Mouse (Mus musculus): ENCODE data around the gene Cntnap2. TPM values are rescaled to one million over a fixed set of nuclear protein-coding genes. Genes with fewer than 3 reads are reported as not detected.
A peak's percentile ranks its signal among the peaks of the same experiment; 100 is the strongest.

Cntnap2 gene
- polyA plus RNA-seq, 1 experiment from 2014 or later = 48.2 TPM

DNA sequence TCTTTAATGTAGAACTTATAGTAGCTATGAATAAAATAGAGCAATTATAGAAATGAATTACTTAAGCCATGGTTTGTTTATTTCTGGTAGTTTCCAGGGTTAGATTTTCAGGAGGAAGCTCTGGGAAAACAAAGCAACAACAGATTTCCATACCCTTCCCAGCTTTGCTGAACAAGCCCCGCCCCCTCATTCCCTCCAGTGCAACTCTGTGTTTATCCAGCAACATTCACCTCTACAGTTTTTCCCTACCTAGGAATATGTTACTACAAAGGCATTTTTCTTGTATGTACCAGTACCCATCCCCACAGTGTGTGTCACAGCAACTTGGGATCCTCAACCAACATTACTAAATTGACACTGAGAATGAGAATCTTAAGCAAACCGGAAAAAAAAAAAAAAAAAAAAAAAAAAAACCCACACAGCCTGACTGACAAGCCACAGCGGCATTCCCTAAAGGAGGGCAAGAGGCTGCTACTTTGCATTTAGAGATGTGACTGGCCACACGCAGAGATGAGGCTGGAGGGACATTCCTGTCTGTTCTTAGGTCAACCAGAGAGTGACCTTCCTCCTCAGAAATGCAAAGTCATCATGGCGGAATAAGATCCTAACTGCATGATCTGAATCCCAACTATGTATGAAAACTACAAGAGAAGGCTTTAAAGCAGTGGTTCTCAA, 2260.3 kb downstream of the Cntnap2 start:
- WGBS = 13% methylated on average over 5 of the region's 5 CpGs
- H3K27ac ChIP-seq (ENCODE audit: low read depth, low read length) = no peak overlapping the region
- H3K27me3 ChIP-seq (replicated peaks; ENCODE audit: control insufficient read depth, insufficient read depth, low read length) = no peaks in the 10 kb centered on the region
- no peak overlapping the region for H3K4me3 ChIP-seq (ENCODE audit: low read length)
- H3K9me3 ChIP-seq (ENCODE audit: control insufficient read depth, low read length) = no peaks in the 10 kb centered on the region
- ATAC-seq = peak; percentile 49; the same call in 1 of the 2 replicates
- peaks cover 12% of the 10 kb centered on the region for H3K4me1 ChIP-seq (ENCODE audit: control insufficient read depth, insufficient read depth, low read depth, low read length)
- no peak overlapping the region for H3K9ac ChIP-seq (ENCODE audit: low read depth, low read length)
- H3K4me2 ChIP-seq (ENCODE audit: low read length) = peak overlapping the region; percentile 42
- no peaks in the 10 kb centered on the region for H3K36me3 ChIP-seq (ENCODE audit: control insufficient read depth, insufficient read depth, low read length)

- Histone ChIP-seq H3K27ac (ENCODE audit: low read depth, low read length) (no peak overlapping the region), H3K4me1 (ENCODE audit: control insufficient read depth, insufficient read depth, low read depth, low read length) (peaks cover 8% of the 10 kb centered on the region), H3K4me3 (ENCODE audit: low read length) (no peak overlapping the region), H3K9ac (ENCODE audit: low read depth, low read length) (no peak overlapping the region), H3K9me3 (ENCODE audit: control insufficient read depth, low read length) (no peaks in the 10 kb centered on the region), H3K36me3 (ENCODE audit: control insufficient read depth, insufficient read depth, low read length) (no peaks in the 10 kb centered on the region), H3K4me2 (ENCODE audit: low read length) (no peak overlapping the region), H3K27me3 (replicated peaks; ENCODE audit: control insufficient read depth, insufficient read depth, low read length) (no peaks in the 10 kb centered on the region)
- 62% methylated on average over 5 of the region's 5 CpGs for WGBS
- ATAC-seq = no peak
These were observed 2264.1 kb downstream of the Cntnap2 start for GRCm38 (mm10) chr6:47323169-47323835.

DNA sequence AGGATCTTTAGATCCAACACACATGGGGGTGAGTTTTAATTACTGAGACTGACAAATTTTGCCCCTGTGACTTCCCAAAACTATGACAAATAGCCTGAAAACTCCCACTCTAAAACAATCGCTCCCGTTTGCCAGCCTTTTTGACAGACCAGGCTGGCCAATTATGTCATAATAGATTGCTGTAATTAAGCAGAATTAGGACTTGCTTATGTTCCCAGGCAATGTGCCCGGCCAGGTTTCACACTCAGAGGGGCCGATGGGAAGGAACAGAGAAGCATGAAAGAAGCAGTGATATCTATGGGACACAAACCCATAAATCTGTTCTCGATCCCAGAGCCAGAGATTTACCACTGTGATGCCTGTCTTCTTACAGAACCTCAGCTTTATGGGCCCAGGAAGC, 2264.7 kb downstream of the Cntnap2 start:
- Histone ChIP-seq H3K4me2 (ENCODE audit: low read length) (no peak overlapping the region), H3K4me1 (ENCODE audit: control insufficient read depth, insufficient read depth, low read depth, low read length) (peaks cover 4% of the 10 kb centered on the region)

GRCm38 (mm10) chr6:47328281-47328680, 2269.1 kb downstream of the Cntnap2 start:
- Histone ChIP-seq H3K27me3 (replicated peaks; ENCODE audit: control insufficient read depth, insufficient read depth, low read length) (no peaks in the 10 kb centered on the region), H3K9ac (ENCODE audit: low read depth, low read length) (no peak overlapping the region), H3K4me3 (ENCODE audit: low read length) (no peak overlapping the region), H3K4me2 (ENCODE audit: low read length) (no peak overlapping the region), H3K27ac (ENCODE audit: low read depth, low read length) (no peak overlapping the region), H3K36me3 (ENCODE audit: control insufficient read depth, insufficient read depth, low read length) (no peaks in the 10 kb centered on the region), H3K9me3 (ENCODE audit: control insufficient read depth, low read length) (no peaks in the 10 kb centered on the region), H3K4me1 (ENCODE audit: control insufficient read depth, insufficient read depth, low read depth, low read length) (no peaks in the 10 kb centered on the region)
- 81% methylated on average over 3 of the region's 3 CpGs for WGBS
- ATAC-seq = no peak

More for the DNA sequence above, 2264.7 kb downstream of the Cntnap2 start:
- Histone ChIP-seq H3K27ac (ENCODE audit: low read depth, low read length) (no peak overlapping the region), H3K4me3 (ENCODE audit: low read length) (no peak overlapping the region), H3K27me3 (replicated peaks; ENCODE audit: control insufficient read depth, insufficient read depth, low read length) (no peaks in the 10 kb centered on the region), H3K36me3 (ENCODE audit: control insufficient read depth, insufficient read depth, low read length) (no peaks in the 10 kb centered on the region), H3K9me3 (ENCODE audit: control insufficient read depth, low read length) (no peaks in the 10 kb centered on the region), H3K9ac (ENCODE audit: low read depth, low read length) (no peak overlapping the region)
- WGBS = 57% methylated on average over 5 of the region's 5 CpGs
- ATAC-seq = no peak

DNA sequence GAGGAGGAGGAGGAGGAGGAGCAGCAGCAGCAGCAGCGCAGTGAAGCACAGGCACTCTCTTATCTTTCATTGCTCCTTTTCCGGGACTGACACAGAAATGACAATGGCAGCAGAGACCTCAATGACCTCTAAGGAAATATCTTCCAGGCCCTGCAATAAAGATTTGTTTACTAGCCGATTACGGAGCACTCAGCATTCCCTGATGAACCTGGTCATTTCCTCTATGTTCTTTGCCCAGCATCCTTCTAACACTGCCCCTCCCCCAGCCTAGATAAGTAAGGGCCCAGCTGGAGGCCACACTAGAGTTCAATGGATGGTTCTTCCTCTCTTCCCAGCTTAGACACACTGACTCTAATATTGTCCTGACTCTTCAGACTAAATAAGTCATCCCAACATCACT, 2270.1 kb downstream of the Cntnap2 start:
- 41% methylated on average over 4 of the region's 4 CpGs for WGBS
- no peaks in the 10 kb centered on the region for H3K9me3 ChIP-seq (ENCODE audit: control insufficient read depth, low read length)
- H3K27ac ChIP-seq (ENCODE audit: low read depth, low read length) = no peak overlapping the region
- no peaks in the 10 kb centered on the region for H3K4me1 ChIP-seq (ENCODE audit: control insufficient read depth, insufficient read depth, low read depth, low read length)
- H3K9ac ChIP-seq (ENCODE audit: low read depth, low read length) = no peak overlapping the region
- ATAC-seq = no peak
- no peaks in the 10 kb centered on the region for H3K27me3 ChIP-seq (replicated peaks; ENCODE audit: control insufficient read depth, insufficient read depth, low read length)
- no peaks in the 10 kb centered on the region for H3K36me3 ChIP-seq (ENCODE audit: control insufficient read depth, insufficient read depth, low read length)
- H3K4me3 ChIP-seq (ENCODE audit: low read length) = no peak overlapping the region
- H3K4me2 ChIP-seq (ENCODE audit: low read length) = no peak overlapping the region

DNA sequence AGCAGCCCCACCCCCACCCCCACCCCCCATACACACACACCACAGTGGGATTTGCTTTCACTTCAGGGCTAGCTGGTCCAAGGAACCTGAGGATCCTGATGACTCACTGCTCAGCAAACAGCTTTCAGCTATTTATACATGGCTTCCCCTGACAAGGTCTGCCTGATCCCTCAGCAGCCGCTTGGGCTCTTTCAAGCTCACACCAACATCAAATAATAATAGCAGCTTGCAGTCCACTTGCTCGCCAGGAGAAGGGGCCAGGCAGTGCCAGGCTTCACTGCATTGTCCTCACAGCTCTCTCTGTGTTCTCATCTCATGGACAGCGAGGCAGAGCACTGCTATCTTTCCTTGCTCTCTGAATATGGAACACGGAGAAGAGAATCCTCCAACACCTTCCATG, 2273.9 kb downstream of the Cntnap2 start:
- no peaks in the 10 kb centered on the region for H3K36me3 ChIP-seq (ENCODE audit: control insufficient read depth, insufficient read depth, low read length)
- ATAC-seq = no peak
- H3K9ac ChIP-seq (ENCODE audit: low read depth, low read length) = no peak overlapping the region
- 42% methylated on average over 4 of the region's 4 CpGs for WGBS
- H3K27me3 ChIP-seq (replicated peaks; ENCODE audit: control insufficient read depth, insufficient read depth, low read length) = no peaks in the 10 kb centered on the region
- no peak overlapping the region for H3K4me2 ChIP-seq (ENCODE audit: low read length)
- no peaks in the 10 kb centered on the region for H3K4me1 ChIP-seq (ENCODE audit: control insufficient read depth, insufficient read depth, low read depth, low read length)
- no peak overlapping the region; the same call in 1 of the 2 replicates for H3K27ac ChIP-seq (ENCODE audit: low read depth, low read length)
- H3K4me3 ChIP-seq (ENCODE audit: low read length) = no peak overlapping the region
- no peaks in the 10 kb centered on the region for H3K9me3 ChIP-seq (ENCODE audit: control insufficient read depth, low read length)

DNA sequence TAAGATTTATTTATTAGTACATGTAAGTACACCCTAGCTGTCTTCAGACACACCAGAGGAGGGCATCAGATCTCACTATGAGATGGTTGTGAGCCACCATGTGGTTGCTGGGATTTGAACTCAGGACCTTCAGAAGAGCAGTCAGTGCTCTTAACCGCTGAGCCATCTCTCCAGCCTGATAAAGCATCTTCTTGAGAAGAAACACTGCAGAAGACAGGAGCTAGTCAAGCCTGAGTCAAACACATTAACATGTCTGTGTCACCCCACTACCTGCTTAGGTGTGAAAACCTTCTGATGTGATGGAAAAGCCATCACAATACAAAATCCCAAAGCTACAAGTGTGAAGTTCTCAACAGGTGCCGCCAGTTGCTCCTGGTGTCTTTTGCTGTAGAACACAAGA, 2275.2 kb downstream of the Cntnap2 start:
- no peaks in the 10 kb centered on the region for H3K27me3 ChIP-seq (replicated peaks; ENCODE audit: control insufficient read depth, insufficient read depth, low read length)
- no peak overlapping the region for H3K27ac ChIP-seq (ENCODE audit: low read depth, low read length)
- no peak overlapping the region for H3K9ac ChIP-seq (ENCODE audit: low read depth, low read length)
- no peak overlapping the region for H3K4me2 ChIP-seq (ENCODE audit: low read length)
- no peak for ATAC-seq
- no peaks in the 10 kb centered on the region for H3K9me3 ChIP-seq (ENCODE audit: control insufficient read depth, low read length)
- no peak overlapping the region for H3K4me3 ChIP-seq (ENCODE audit: low read length)
- H3K4me1 ChIP-seq (ENCODE audit: control insufficient read depth, insufficient read depth, low read depth, low read length) = no peaks in the 10 kb centered on the region
- WGBS = 91% methylated on average over 2 of the region's 2 CpGs
- H3K36me3 ChIP-seq (ENCODE audit: control insufficient read depth, insufficient read depth, low read length) = no peaks in the 10 kb centered on the region

DNA sequence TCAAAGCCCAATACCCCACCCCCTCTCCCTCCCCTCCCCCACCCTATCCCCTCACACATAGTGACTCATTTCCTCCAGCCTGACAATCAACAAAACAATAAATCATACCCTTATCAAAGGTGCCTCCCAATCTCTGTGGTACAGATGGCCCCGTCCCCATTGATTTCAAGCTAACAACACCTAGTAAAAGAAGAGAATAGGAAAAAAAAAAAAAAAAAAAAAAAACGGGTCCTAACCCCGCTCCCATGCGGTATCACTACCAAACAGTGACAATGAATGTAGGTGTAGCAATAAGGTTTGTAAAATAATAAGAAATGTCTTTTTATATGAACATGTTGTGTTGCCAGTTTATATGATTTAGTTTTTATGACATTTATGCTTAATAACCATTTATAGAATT, 2278.1 kb downstream of the Cntnap2 start:
- Histone ChIP-seq H3K36me3 (ENCODE audit: control insufficient read depth, insufficient read depth, low read length) (no peaks in the 10 kb centered on the region), H3K27ac (ENCODE audit: low read depth, low read length) (no peak overlapping the region), H3K4me2 (ENCODE audit: low read length) (no peak overlapping the region), H3K9me3 (ENCODE audit: control insufficient read depth, low read length) (no peaks in the 10 kb centered on the region), H3K4me1 (ENCODE audit: control insufficient read depth, insufficient read depth, low read depth, low read length) (no peaks in the 10 kb centered on the region), H3K27me3 (replicated peaks; ENCODE audit: control insufficient read depth, insufficient read depth, low read length) (no peaks in the 10 kb centered on the region), H3K9ac (ENCODE audit: low read depth, low read length) (no peak overlapping the region), H3K4me3 (ENCODE audit: low read length) (no peak overlapping the region)
- 86% methylated on average over 4 of the region's 4 CpGs for WGBS
- no peak for ATAC-seq

DNA sequence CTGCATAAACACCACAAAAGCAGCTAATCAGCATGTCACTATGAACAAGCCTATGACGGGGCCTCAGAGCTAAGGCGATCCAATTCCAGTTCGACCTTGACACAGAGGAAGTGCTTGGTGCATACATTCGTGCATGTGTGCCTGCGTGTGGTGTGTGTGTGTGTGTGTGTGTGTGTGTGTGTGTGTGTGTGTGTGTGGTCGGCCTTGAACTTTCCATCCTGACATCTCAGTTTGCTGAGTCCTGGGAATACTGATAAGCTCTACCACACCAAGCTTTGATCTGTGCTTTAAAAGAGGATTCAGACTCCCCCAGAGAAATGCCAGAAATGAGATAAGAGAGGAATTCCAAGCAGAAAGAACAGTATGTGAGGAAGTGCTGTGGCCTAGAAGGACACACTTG, 2279.0 kb downstream of the Cntnap2 start:
- H3K9me3 ChIP-seq (ENCODE audit: control insufficient read depth, low read length) = no peaks in the 10 kb centered on the region
- no peak overlapping the region for H3K4me2 ChIP-seq (ENCODE audit: low read length)
- no peaks in the 10 kb centered on the region for H3K27me3 ChIP-seq (replicated peaks; ENCODE audit: control insufficient read depth, insufficient read depth, low read length)
- H3K27ac ChIP-seq (ENCODE audit: low read depth, low read length) = no peak overlapping the region
- H3K36me3 ChIP-seq (ENCODE audit: control insufficient read depth, insufficient read depth, low read length) = no peaks in the 10 kb centered on the region
- no peak overlapping the region for H3K4me3 ChIP-seq (ENCODE audit: low read length)
- no peak for ATAC-seq
- H3K9ac ChIP-seq (ENCODE audit: low read depth, low read length) = no peak overlapping the region
- H3K4me1 ChIP-seq (ENCODE audit: control insufficient read depth, insufficient read depth, low read depth, low read length) = no peaks in the 10 kb centered on the region
- 74% methylated on average over 6 of the region's 6 CpGs for WGBS

Data from hindbrain, embryonic 16.5 days (tissue).